In the genomic region with DNA sequence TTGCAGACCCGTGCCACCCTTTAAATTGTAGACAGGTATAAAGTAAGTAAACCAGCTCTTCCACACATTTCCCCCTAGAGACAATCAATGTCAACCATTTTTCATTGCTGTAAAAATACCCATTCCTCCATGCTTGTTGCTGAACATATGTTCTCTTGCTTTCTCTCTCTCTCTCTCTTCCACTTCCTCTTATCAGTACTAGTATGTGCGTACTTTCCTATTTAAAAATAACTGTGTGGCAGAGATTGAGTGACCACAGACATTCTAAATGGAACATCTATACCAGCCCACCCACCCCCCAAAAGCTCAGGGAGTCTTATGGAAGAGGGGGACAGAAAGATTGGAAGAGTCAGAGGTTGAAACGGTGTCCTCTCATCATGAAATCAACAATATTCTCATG, we compare ENCODE assay signal across 22 mouse cellular contexts.
"Had no signal": no experiment of that assay in that cellular context is flagged by ENCODE, and none has a peak within 500 bp of the region (broad histone marks: within the 10 kb centered on the region; RNA-seq: fewer than 3 reads in every experiment).

No protein-coding gene starts in this region.

- H3K4me2 ChIP-seq: limb, embryonic 13.5 days; liver, embryonic 12.5 days; liver, embryonic 15.5 days; lung, embryonic 15.5 days; midbrain, embryonic 13.5 days; neural tube, embryonic 13.5 days had no signal

- H3K9ac ChIP-seq: limb, embryonic 13.5 days; liver, embryonic 12.5 days; liver, embryonic 15.5 days; lung, embryonic 15.5 days; midbrain, embryonic 13.5 days; neural tube, embryonic 13.5 days had no signal

- H3K4me1 ChIP-seq: limb, embryonic 10.5 days; limb, embryonic 13.5 days; lung, embryonic 15.5 days; midbrain, embryonic 10.5 days; midbrain, embryonic 13.5 days; neural tube, embryonic 13.5 days had no signal

- H3K36me3 ChIP-seq: limb, embryonic 10.5 days; limb, embryonic 13.5 days; liver, embryonic 15.5 days; lung, embryonic 15.5 days; midbrain, embryonic 10.5 days; midbrain, embryonic 13.5 days; neural tube, embryonic 13.5 days had no signal

- H3K27ac ChIP-seq: limb, embryonic 10.5 days; limb, embryonic 13.5 days; liver, embryonic 12.5 days; liver, embryonic 15.5 days; lung, embryonic 15.5 days; midbrain, embryonic 10.5 days; midbrain, embryonic 13.5 days; neural tube, embryonic 13.5 days had no signal

- H3K9me3 ChIP-seq: limb, embryonic 10.5 days; limb, embryonic 13.5 days; liver, embryonic 12.5 days; liver, embryonic 15.5 days; lung, embryonic 15.5 days; megakaryocyte, embryonic 14.5 days; midbrain, embryonic 10.5 days; midbrain, embryonic 13.5 days; neural tube, embryonic 13.5 days had no signal

- H3K4me3 ChIP-seq: limb, embryonic 10.5 days; limb, embryonic 13.5 days; liver, embryonic 12.5 days; liver, embryonic 15.5 days; lung, embryonic 15.5 days; megakaryocyte, embryonic 14.5 days; midbrain, embryonic 10.5 days; midbrain, embryonic 13.5 days; myocyte; neural tube, embryonic 13.5 days had no signal

- DNase-seq: kidney, postnatal 10 days; kidney, postnatal 36 days; liver; lung, adult 18-20 months; lung, postnatal 10 days; lung, postnatal 36 days; retina, postnatal 1 day; right cerebral cortex, postnatal 25 days; spleen, adult 18-20 months; thymus, adult 18-20 months; thymus, postnatal 36 days had no signal

- ATAC-seq: liver, embryonic 12.5 days; midbrain, embryonic 13.5 days; midbrain, embryonic 16.5 days had no signal

- H3K27me3 ChIP-seq: limb, embryonic 13.5 days; liver, embryonic 12.5 days; liver, embryonic 15.5 days; lung, embryonic 15.5 days; megakaryocyte, embryonic 14.5 days; midbrain, embryonic 13.5 days; neural tube, embryonic 13.5 days had no signal
